Mouse (Mus musculus): ENCODE measurements at regions not wholly inside any gene's neighbourhood (a gene's known extent, or its start where the extent isn't known, plus 50 kb on each side); places are given as distances from the start of the nearest gene placed in this dataset.
A peak's percentile ranks its signal among the peaks of the same experiment; 100 is the strongest.
"Not testable (repeated sequence)": the region's sequence is repeated elsewhere in the genome, so short reads cannot be mapped to it uniquely, and the experiment has no call there.

DNA sequence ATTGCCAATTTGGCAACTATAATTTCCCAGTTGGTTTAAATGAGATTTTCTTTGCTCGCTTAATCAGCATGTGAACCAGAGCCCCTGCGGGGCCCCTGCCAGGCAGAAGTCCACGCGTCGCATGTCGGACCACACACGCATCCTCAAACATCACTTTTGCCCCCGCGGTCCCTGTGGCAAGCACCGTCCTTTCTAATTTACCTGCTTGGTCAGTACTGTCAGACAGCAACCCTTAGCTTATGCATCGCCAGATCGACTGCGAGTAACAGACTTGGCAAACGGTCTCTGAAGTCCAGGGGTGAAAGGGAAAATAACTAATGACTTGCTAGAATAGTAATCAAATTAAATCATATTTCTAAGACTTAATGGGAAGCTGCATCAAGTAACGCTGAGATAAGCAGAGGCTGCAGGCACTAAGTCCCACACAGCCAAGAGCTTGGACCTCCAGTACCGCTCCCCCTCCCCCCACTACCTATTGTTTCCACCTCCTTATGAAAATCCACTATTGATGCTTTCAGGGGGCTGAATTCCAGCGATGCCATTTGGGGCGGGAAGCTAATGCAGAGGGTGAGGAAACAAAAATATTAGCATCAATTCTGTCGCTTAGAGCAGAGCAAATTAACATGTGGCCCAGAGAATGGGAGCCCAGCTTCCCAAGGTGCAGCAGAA is 142.0 kb upstream of the Cntnap4 start:
- no peak for ATAC-seq (replicated peaks; ENCODE audit: low read depth, poor library complexity, severe bottlenecking)

DNA sequence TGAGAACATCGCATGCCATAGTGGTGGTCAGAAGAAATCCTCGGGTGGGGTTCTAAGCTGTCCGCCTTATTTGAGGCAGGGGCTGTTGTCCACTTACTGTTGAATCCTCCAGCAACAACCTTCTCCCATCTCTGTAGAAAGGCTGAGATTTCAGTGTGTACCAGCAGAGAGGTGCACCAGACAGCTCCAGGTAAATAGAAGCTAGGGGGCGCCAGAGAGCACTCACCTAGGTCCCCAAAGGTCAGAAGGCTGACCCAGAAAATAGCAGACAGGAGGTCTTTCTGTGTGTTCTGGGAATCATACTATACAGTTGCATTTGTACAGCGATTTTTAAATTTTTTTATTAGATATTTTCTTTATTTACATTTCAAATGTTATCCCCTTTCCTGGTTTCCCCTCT is 157.9 kb upstream of the Cntnap4 start:
- no peak for ATAC-seq (replicated peaks; ENCODE audit: low read depth, poor library complexity, severe bottlenecking)

DNA sequence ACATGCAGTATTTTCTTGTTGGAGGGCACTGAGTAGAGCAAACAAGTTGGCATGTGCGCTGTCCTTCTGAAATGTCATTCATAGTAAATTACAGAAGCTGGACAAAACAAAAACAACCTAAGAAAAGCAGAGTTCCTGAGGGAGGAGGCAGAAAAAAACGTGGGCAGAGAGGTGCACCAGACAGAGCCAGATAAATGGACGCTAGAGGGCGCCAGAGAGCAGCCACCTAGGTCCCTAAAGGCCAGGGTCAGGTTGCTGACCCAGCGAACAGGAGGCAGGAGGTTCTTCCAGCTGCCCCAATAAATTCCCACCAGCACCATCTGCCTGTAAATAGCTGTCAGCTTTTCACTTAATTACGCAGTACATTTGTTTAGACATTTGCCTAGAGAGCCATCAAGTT is 158.6 kb upstream of the Cntnap4 start:
- peak; percentile 71; the same call in 1 of the 2 replicates for ATAC-seq (replicated peaks; ENCODE audit: low read depth, poor library complexity, severe bottlenecking)

DNA sequence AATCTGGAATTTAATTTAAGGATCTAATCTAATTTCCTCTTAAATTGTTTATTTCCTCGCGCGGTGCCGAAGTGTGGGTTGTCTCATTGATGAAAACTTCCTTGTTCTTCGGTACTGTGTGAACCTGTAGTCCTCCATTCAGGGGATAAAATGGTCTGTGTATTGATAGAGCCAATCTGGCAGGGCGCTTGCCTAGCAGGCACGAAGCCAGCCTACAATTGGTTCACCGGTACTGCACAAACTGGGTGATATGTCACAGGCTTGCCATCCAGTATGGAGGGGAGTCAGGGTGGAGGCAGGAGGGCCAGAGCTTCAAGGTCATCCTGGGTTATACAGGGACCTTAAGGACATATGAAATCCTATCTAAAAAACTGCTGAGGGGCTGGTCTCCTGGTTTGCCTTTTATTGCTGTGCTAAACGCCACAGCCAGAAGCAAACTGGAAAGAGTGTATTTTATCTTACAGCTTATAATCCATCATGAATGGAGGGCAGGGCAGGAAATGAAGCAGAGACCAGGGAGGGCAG is 161.6 kb upstream of the Cntnap4 start:
- ATAC-seq (replicated peaks; ENCODE audit: low read depth, poor library complexity, severe bottlenecking), result no peak

DNA sequence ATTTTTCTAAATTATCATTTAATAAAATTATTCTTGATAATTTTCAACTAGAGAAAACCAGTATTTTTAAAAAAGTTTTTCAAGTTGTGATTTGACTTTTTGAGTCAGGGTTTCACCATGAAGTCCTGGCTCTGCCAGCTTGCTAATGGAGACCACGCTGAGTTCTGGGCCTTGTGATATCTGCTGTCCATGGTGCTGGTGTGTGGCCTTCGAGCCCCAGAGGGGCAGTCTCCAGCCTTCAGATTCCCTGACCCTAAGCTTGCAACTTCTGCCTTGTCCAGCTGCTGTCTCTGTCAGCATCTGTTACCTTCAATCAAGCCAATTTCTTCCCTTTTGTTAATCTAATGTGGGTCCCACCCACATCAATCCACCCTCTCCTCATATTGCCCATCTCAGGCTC is 165.8 kb upstream of the Cntnap4 start:
- no peak for ATAC-seq (replicated peaks; ENCODE audit: low read depth, poor library complexity, severe bottlenecking)

DNA sequence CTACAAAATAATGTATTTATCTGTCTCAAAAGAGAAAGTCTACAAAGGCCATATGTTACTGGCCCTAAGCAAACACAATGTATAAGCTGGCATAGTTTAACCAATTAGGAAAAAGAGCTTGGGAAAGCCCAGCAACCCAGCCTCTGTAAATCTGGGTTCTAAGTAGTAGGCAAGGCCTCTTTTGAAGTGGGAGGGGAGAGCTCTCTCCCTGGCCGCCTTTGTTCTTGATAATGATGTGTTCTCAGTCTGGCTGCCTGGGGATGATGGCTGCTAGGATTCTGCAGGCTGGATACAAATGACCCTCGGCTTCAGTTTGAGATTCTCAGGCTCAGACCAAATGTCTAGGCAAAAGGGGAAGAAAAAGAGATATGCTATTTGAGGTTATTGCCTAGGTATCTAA is 172.4 kb upstream of the Cntnap4 start:
- ATAC-seq (replicated peaks; ENCODE audit: low read depth, poor library complexity, severe bottlenecking), result no peak

DNA sequence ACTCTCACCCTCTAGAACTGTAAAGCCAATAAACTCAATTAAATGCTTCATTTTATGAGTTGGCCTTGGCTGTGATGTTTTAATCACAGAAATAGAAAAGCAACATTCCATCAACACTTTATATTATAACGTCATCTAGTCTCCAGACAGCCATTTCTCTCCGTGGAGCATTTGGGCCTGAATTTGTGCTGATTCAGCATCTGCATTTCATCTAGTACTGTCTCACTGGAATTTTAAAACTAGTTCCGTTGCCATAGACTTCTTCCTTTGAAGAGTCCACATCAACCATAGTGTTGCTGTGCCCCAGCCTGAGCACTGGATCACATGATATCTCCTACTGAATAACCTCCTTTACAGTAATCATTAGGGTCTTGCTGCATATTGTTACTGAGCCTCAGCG is 179.7 kb upstream of the Cntnap4 start:
- ATAC-seq (replicated peaks; ENCODE audit: low read depth, poor library complexity, severe bottlenecking), result no peak

DNA sequence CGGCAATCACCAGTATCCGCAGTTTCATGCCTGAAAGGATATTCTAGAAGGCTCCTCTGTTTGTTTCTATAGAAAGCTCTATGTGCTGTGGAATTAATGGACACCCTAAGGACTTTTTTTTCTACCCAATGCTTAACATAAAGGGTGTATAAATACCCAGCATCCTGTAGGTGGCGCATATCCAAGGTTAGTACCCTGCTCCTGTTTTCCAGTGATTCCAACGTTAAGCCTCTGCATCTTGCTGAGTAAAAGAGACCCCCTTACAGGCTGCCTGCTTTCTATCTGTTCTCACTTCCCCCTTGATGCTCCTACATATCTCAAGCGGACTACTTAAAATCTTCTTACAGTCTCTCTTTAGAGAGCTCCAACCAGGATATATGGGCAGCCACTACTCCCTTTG is 221.5 kb upstream of the Cntnap4 start:
- ATAC-seq (replicated peaks; ENCODE audit: low read depth, poor library complexity, severe bottlenecking), result no peak

DNA sequence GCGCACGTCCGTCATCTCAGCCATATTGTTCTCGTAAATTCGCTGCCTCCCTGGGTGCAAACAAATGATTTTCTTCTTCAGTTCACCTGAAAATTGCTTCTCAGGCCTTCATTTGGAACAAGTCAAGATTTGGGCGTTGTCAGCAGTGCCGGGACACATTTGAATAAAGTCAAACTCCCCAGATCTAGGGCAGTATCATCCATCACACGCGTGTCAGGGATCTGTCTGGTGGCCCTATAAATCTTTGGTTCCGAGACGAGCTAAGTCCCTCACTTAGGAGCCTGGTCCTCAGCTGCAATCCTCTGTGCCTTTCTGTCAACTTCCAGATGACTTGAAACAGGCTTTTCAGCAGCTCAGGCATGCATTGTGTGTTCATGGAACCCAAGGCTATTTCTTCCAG is 236.7 kb upstream of the Cntnap4 start:
- no peak for ATAC-seq (replicated peaks; ENCODE audit: low read depth, poor library complexity, severe bottlenecking)

DNA sequence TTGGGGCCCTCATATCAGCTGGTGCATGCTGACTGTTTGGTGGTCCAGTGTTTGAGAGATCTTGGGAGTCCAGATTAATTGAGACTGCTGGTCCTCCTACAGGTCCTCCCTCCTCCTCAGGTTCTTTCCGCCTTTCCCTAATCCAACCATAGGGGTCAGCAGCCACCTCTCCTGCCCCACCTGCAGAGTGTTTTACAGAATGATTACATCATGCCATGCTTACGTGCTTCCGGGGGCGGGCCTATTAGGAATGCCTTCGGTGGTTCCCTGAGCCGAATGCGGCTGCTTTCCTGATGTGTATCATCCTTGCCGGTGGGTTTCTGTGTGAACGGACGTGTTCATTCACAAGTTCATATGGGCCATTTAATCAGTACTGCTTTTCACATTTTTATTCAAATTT is 237.8 kb upstream of the Cntnap4 start:
- ATAC-seq (replicated peaks; ENCODE audit: low read depth, poor library complexity, severe bottlenecking), result no peak

DNA sequence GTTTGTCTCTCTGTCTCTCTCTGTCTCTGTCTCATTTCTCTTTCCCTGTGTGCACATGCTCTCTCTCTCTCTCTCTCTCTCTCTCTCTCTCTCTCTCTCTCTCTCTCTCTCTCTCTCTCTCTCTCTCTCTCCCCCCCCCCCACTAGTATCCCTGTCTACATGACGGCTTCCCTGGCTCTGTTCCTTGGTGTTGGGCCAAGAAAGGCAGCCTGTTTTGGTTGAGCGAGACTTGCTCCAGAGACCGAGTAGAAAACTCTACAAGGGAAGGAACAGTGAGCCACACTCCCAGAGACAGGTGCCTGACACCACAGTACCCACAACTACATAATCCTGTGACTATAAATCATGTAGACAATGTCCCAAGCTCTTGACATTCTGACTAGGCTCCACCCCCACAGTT is 260.0 kb upstream of the Cntnap4 start:
- ATAC-seq (replicated peaks; ENCODE audit: low read depth, poor library complexity, severe bottlenecking), result no peak

DNA sequence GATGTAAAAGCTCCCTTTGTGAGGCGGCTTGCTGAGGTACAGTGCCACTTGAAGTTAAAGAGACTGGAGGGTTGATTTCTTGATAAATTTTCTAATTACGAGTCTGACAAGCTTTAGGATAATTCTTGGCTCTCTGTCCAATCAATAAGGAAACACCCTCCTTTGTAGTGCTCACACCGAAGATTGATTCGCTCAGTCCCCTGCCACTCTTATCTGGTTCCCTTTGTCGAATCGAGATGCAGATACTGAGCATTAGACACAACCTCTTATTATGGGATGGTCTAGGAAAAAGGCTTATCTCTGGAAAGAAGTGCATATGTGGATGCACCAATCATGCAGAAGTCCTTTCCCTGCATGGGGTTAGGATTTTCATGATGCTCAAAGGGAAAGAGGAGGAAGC is 261.5 kb upstream of the Cntnap4 start:
- ATAC-seq (replicated peaks; ENCODE audit: low read depth, poor library complexity, severe bottlenecking), result no peak

DNA sequence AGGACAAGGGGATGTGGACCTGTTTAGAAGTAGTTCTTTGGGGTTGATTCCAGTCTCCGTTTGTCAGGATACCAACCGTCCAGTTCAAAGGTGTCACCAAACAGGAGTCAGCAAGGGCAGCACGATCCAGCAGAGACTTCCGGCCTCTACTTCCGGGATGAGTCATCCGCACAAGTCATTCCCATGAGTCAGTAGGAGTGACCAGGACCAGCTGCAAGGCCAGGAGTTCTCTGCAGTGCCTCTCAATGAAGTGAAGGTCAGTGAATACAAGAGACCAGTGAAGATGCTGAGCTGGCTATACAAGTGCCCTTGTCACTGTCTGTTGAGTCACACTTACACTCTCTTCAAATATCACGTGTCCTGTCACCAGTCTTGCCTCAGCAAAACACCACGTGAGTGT is 272.8 kb upstream of the Cntnap4 start:
- ATAC-seq (replicated peaks; ENCODE audit: low read depth, poor library complexity, severe bottlenecking), result no peak

DNA sequence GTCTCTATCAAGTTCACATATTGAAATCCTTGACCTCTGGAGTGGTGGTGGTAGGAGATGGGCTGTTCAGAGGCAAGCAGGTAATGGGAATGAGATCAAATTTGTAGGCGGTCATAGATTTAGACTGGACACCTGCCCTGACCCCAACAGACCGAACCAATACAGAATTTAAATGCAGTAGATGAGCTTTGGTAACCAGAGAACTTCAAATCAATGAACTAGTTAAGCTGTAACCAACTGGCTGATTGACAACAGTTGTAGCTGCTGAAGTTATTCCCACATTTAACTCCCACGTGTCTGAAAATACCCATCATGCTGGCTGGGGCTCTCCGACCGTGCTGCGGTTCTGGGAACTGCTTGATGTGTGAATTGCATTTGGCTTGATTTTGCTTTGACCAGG is 268.5 kb upstream of the Gm6793 start:
- no peak for ATAC-seq (replicated peaks; ENCODE audit: low read depth, poor library complexity, severe bottlenecking)

DNA sequence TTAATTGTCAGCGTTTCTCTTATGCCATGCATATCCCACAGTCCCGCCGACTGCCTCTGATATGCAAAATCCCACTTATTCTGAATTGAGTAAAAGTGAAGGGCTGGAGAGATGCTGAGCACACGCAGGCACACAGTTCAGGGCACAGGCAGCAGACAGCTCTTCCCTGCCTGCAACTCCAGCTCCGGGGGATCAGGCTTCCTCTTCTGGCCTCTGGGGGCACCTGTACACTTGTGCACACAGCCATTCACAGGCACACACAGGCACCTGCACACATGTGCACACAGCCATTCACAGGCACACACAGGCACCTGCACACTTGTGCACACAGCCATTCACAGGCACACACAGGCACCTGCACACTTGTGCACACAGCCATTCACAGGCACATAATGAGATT is 254.8 kb upstream of the Gm6793 start:
- no peak for ATAC-seq (replicated peaks; ENCODE audit: low read depth, poor library complexity, severe bottlenecking)

DNA sequence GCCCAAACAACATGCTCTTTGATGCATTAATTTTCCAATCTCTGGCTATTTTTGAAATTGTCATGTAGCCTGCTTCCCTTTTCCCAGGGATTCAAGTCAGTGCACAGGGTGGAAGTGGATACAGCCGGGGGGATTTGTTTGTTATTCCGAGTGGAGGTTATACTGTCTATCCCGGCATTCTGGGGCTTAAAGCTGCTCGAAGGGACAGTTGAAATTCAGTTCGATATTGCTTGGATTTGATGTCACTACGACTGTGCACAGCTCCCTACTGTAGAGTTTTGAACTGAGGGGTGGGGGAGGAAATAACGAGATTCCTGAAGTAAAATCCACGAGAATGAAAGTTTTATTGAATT is 254.4 kb upstream of the Gm6793 start:
- no peak for ATAC-seq (replicated peaks; ENCODE audit: low read depth, poor library complexity, severe bottlenecking)

DNA sequence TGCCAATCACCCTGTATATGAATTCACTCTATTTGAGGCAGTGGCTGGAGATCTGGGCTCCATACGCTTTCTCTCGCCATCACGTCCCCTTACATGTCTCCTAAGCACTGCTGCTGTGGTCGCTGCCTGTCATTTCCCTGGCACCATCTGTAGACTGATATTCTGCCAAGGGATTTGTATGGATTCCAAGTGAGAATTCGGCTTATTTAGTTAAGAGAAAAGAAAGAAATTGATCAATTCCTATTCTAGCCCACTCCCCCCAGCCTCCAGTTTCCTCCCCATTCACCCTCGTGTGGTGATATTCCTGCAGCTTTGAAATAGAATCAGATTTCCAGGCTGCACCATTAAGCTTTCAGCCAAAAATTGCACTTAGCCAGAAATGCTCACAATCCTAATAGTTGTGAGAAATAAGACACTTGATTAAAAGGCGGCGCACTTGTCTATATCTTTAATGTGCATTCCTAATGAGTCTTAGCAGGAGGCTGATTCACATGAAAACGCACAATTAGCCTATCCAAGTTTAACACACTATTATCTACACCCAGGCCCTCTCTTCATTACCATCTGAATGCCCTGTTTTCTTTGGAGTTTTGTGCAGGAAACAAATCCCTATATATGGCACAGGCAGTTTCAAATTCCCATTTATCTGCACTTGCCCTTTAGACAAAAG is 253.8 kb upstream of the Gm6793 start:
- ATAC-seq (replicated peaks; ENCODE audit: low read depth, poor library complexity, severe bottlenecking), result no peak

DNA sequence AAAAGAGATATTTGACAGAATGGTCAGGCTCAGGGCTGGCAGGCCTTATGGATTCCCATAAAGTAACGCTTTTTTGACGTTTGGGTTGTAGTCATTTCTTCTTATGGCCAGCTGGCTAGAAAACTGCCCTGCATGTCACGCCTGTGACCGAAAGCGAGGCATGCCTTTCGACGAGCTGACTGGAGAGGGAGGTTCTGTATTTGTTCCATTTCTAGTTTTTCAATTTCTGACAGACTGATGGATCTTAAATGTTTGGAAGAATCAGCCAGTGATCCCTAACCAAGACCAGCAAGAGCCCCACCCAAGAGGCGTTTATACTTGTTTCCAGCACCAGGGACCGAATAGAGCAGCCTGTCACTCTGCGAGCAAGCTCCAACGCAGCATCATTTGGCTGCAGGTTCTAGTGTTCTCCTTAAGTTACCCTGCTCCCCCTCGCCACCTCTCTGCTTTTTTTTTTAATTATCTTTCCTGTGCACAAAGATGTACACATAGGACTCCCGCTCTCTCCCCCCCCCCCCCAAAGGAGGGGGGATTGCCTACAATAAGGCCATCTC is 243.2 kb upstream of the Gm6793 start:
- ATAC-seq (replicated peaks; ENCODE audit: low read depth, poor library complexity, severe bottlenecking), result no peak

DNA sequence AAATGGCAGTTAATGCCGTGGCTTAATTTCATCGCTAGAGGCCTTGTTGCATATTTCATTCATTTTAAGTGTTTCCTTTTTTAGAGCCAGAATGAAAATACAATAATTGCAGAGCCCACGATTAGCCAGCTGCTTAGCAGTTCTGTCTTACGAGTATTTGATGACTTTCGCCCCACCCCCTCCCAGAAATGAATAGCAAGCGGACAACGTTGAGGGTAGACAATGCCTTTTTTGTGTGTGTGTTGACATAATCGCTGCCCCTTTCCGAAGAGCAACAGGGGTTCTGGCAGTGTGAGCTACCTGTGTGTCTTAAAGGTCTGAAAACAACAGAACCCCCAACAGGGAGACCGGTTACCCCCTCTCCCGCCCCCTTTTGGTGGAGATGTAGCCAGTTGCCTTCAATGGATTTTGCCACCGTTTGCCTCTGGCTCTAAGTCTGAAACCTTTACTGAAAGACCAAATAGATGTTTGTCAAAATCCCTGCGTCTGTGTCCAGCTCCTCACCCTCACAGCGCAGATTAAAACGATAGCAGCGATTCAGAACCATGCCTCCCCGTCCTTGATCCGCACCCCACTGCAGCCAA is 242.6 kb upstream of the Gm6793 start:
- ATAC-seq (replicated peaks; ENCODE audit: low read depth, poor library complexity, severe bottlenecking), result no peak

DNA sequence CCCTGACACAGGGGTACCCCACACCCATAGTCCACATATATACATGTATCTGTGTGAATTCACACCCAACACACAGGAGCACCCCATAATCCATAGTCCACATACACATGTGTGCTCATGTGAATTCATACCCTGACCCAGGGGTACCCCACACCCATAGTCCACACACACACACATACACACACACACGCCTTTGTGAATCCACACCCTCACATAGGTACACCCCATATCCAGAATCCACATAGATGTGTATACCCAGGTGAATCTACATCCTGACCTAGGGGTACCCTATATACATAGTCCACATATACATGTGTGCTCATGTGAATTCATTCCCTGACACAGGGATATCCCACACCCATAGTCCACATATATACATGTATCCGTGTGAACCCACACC is 231.8 kb upstream of the Gm6793 start:
- not testable (repeated sequence) for ATAC-seq (replicated peaks; ENCODE audit: low read depth, poor library complexity, severe bottlenecking)

DNA sequence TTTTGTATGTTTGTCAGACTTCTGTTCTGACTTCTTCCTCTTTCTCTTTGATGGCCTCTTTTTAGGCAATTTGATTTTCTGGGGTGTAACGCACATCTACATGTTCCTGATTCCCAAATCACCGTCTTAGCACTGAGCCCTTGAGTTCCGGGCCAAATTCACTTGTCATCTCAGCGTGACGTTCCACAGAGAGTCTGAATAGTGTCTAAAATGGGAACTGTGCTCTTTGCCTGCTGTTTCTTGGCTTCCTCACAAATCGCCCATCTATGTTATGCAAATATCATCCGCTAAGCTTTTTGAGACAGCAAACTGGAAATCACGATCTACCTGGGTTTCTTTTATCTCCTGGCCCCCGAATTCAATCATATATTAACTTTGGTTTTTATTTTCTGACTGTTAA is 223.8 kb upstream of the Gm6793 start:
- ATAC-seq (replicated peaks; ENCODE audit: low read depth, poor library complexity, severe bottlenecking), result no peak
